Mouse (Mus musculus): ENCODE measurements around the gene Cracr2b. TPM values are rescaled to one million over a fixed set of nuclear protein-coding genes. Genes with fewer than 3 reads are reported as not detected.

Gene Cracr2b
- polyA plus RNA-seq, 1 experiment from 2014 or later = 12.7 TPM

DNA sequence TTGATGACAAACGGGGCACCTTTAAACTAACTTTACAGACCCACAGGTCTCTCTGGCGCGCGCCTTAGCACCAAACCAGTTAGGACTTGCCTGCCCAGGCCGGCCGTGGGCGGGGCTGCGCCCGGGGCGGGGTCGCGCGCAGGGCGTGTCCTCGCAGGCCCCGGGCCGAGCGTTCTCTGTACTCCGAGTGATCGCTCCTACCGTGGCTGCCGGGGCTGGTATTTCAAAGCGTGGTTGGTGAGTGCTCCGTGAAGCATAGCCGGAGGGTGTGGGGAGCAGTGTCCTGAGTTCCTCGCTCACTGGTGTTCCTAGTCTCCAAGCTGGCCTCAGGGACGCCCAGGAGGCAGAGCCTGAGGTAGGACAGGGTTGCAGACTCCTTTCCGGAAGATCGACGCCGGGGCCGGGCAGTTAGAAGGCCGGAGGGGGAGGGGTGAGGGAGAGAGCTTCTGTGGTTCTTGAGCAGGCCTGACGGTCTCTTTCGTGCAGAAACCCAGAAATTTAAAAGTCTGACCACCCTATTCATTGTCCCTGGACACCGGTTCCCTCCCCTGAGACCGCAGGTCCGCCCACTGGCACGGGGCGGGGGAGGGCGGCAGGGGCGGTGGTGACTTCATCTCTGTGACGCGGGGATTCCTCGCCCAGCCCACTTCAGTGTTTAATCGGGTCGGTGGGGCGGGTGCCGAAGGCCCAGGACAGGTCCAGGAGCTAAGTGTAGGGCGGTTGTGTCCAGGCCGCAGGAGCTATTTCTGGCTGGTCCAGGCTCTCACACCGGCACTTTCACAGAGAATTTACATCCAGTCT, 6.5 kb downstream of the Cracr2b start, which contains the start of gene Cd151:
Cd151 (plus strand) TSS at position 163 of the 801 bp plus-strand sequence.
- H3K4me2 ChIP-seq (replicated peaks; ENCODE audit: low read depth) = peak within 1 kb of the TSS; percentile 80
- WGBS = 1% methylated on average over 47 of the region's 52 CpGs

DNA sequence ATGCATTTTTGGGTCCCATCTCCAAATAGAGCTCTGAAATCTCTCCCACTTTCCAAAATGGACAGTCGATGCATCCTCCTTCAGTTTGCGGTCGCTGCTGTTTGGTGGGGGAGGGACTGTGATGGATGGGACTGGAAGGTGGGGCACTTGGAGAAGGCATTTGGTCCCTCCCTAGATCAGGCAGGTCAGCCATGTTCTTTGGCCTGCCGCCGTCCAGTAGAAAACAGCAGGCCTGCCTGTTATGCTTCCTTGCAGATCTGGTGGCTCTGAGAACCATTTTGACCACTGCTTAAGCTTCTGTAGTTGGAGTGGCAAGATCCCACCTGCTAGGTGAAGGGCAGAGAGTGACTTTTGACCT, 7.2 kb downstream of the Cracr2b start:
- Histone ChIP-seq H3K9ac (ENCODE audit: low read depth, low read length) (peak overlapping the region; percentile 67), H3K4me3 (ENCODE audit: low read depth, low read length) (peak overlapping the region; percentile 66), H3K27ac (ENCODE audit: low read depth, low read length) (peak overlapping the region; percentile 73), H3K4me2 (replicated peaks; ENCODE audit: low read depth) (peak overlapping the region; percentile 80), H3K4me1 (replicated peaks; ENCODE audit: control insufficient read depth, insufficient read depth, low read length) (peaks cover 14% of the 10 kb centered on the region), H3K9me3 (ENCODE audit: control insufficient read depth) (no peaks in the 10 kb centered on the region), H3K36me3 (ENCODE audit: control insufficient read depth, insufficient read depth) (peaks cover 31% of the 10 kb centered on the region), H3K27me3 (replicated peaks; ENCODE audit: control insufficient read depth, insufficient read depth, low read length) (peaks cover 11% of the 10 kb centered on the region)
- ATAC-seq = peak; percentile 5; the same call in 1 of the 2 replicates
- TF ChIP-seq CTCF (IDR thresholded peaks at IDR 0.05; ENCODE audit: low read depth) = no peak
- WGBS = 10% methylated on average over 5 of the region's 5 CpGs

More for the DNA sequence above, 6.5 kb downstream of the Cracr2b start, which contains the start of gene Cd151:
- ATAC-seq = peak; percentile 70
- Histone ChIP-seq H3K27me3 (replicated peaks; ENCODE audit: control insufficient read depth, insufficient read depth, low read length) (peaks cover 11% of the 10 kb centered on the region), H3K4me1 (replicated peaks; ENCODE audit: control insufficient read depth, insufficient read depth, low read length) (peaks cover 14% of the 10 kb centered on the region), H3K9me3 (ENCODE audit: control insufficient read depth) (no peaks in the 10 kb centered on the region), H3K9ac (ENCODE audit: low read depth, low read length) (peak within 1 kb of the TSS; percentile 67), H3K27ac (ENCODE audit: low read depth, low read length) (peak within 1 kb of the TSS; percentile 73), H3K36me3 (ENCODE audit: control insufficient read depth, insufficient read depth) (peaks cover 26% of the 10 kb centered on the region), H3K4me3 (ENCODE audit: low read depth, low read length) (peak within 1 kb of the TSS; percentile 66)
- no peak for TF ChIP-seq CTCF (IDR thresholded peaks at IDR 0.05; ENCODE audit: low read depth)

DNA sequence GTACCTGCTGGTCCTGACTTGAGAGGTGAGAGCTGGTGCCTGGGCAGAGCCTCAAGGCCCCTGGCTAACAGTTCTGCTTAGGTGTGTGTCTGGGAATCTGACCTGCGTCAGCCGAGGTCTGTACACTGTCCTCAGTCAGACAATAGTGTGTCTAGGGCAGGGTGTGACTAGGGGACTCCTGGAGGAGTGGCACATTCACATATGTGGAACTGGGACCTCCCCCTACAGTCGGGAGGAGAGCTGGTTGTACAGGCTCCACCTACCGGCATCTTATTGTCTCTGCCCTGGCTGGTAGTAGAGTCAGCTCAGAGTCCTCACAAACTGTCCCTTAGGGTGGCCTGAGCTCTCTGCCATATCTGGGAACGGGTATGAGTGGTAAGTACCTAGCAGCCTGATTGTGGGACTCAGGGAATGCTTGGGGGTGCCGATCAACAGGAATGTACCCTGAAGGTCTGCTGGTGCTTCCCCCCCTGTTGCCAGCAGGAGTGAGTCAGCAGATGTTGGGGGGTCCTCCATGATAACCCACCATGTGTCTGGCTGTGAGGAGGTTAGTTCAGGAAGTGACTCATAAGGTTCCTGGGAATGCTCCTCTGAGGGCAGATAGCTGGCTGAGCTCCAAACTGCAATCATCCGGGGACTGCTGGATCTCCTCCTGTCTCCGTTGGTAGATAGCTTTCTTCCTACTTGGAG, 7.8 kb downstream of the Cracr2b start:
- H3K9me3 ChIP-seq (ENCODE audit: control insufficient read depth) = no peaks in the 10 kb centered on the region
- H3K4me3 ChIP-seq (ENCODE audit: low read depth, low read length) = peak overlapping the region; percentile 66
- H3K27ac ChIP-seq (ENCODE audit: low read depth, low read length) = peak overlapping the region; percentile 73
- 3% methylated on average over 8 of the region's 8 CpGs for WGBS
- H3K27me3 ChIP-seq (replicated peaks; ENCODE audit: control insufficient read depth, insufficient read depth, low read length) = peaks cover 11% of the 10 kb centered on the region
- peak overlapping the region; percentile 80 for H3K4me2 ChIP-seq (replicated peaks; ENCODE audit: low read depth)
- peaks cover 31% of the 10 kb centered on the region for H3K36me3 ChIP-seq (ENCODE audit: control insufficient read depth, insufficient read depth)
- ATAC-seq = peak; percentile 69
- peaks cover 14% of the 10 kb centered on the region for H3K4me1 ChIP-seq (replicated peaks; ENCODE audit: control insufficient read depth, insufficient read depth, low read length)
- peak; percentile 75 for TF ChIP-seq CTCF (IDR thresholded peaks at IDR 0.05; ENCODE audit: low read depth)
- H3K9ac ChIP-seq (ENCODE audit: low read depth, low read length) = peak overlapping the region; percentile 67

DNA sequence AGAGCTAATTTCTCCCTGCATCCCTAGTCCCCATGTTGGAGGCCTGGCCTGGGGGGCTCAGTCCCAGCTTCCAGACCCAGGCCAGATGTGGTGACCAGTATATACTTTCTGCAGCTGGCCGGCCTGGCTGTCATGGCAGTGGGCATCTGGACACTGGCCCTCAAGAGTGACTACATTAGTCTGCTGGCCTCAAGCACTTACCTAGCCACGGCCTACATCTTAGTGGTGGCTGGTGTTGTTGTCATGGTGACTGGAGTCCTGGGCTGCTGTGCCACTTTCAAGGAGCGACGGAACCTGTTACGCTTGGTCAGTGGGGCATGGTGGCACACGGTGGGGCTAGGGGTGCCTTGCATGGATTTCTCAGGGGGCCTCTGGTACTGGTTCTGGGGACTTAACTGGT, 8.5 kb downstream of the Cracr2b start:
- Histone ChIP-seq H3K27me3 (replicated peaks; ENCODE audit: control insufficient read depth, insufficient read depth, low read length) (peaks cover 8% of the 10 kb centered on the region), H3K4me2 (replicated peaks; ENCODE audit: low read depth) (peak overlapping the region; percentile 80), H3K36me3 (ENCODE audit: control insufficient read depth, insufficient read depth) (peaks cover 31% of the 10 kb centered on the region), H3K27ac (ENCODE audit: low read depth, low read length) (peak overlapping the region; percentile 73), H3K4me3 (ENCODE audit: low read depth, low read length) (peak overlapping the region; percentile 66; the same call in 1 of the 2 replicates), H3K9ac (ENCODE audit: low read depth, low read length) (peak overlapping the region; percentile 26; the same call in 1 of the 2 replicates), H3K9me3 (ENCODE audit: control insufficient read depth) (no peaks in the 10 kb centered on the region), H3K4me1 (replicated peaks; ENCODE audit: control insufficient read depth, insufficient read depth, low read length) (peaks cover 18% of the 10 kb centered on the region)
- WGBS = 83% methylated on average over 6 of the region's 6 CpGs
- ATAC-seq = no peak
- TF ChIP-seq CTCF (IDR thresholded peaks at IDR 0.05; ENCODE audit: low read depth) = no peak

DNA sequence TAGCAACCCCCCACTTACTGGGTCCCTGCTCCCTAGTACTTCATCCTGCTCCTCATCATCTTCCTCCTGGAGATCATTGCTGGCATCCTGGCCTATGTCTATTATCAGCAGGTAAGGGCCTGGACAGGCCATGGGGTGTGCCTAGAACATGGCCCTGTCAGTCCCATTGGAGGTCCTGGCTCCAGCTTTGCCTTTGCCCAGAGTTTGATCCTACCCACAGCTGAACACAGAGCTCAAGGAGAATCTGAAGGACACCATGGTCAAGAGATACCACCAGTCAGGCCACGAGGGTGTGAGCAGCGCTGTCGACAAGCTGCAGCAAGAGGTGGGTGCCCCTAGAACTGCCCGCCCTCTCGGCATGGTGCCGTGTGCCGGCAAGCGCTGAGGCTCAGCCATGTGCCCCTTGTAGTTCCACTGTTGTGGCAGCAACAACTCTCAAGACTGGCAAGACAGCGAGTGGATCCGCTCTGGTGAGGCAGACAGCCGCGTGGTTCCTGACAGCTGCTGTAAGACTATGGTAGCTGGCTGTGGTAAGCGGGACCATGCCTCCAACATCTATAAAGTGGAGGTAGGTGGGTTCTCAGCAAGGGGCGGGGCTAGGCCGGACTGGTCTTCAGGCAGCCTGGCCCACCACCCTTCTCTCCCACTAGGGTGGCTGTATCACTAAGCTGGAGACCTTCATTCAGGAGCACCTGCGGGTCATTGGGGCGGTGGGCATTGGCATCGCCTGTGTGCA, 9.2 kb downstream of the Cracr2b start:
- TF ChIP-seq CTCF (IDR thresholded peaks at IDR 0.05; ENCODE audit: low read depth) = no peak
- H3K4me3 ChIP-seq (ENCODE audit: low read depth, low read length) = no peak overlapping the region
- H3K36me3 ChIP-seq (ENCODE audit: control insufficient read depth, insufficient read depth) = peaks cover 31% of the 10 kb centered on the region
- H3K4me1 ChIP-seq (replicated peaks; ENCODE audit: control insufficient read depth, insufficient read depth, low read length) = peaks cover 20% of the 10 kb centered on the region
- 0 out of 2 replicates have a peak, but pooled peaks cover under 1% of the 10 kb centered on the region for H3K27me3 ChIP-seq (replicated peaks; ENCODE audit: control insufficient read depth, insufficient read depth, low read length)
- H3K9ac ChIP-seq (ENCODE audit: low read depth, low read length) = no peak overlapping the region
- peak overlapping the region; percentile 73; the same call in 1 of the 2 replicates for H3K27ac ChIP-seq (ENCODE audit: low read depth, low read length)
- H3K9me3 ChIP-seq (ENCODE audit: control insufficient read depth) = no peaks in the 10 kb centered on the region
- 93% methylated on average over 18 of the region's 18 CpGs for WGBS
- no peak for ATAC-seq
- H3K4me2 ChIP-seq (replicated peaks; ENCODE audit: low read depth) = no peak overlapping the region

DNA sequence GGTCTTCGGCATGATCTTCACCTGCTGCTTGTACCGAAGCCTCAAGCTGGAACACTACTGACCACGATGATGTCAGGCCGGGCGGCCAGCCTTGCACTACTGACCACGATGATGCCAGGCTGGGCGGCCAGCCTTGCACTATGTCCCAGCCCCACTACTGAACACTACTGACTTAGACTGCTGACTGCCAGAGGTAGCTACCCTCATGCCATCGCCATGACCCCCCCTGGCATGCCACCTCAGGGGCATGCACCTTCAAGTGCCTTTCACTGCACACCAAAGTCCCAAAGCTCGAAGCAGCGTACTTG, 9.7 kb downstream of the Cracr2b start:
- H3K27ac ChIP-seq (ENCODE audit: low read depth, low read length) = no peak overlapping the region
- no peak overlapping the region for H3K4me3 ChIP-seq (ENCODE audit: low read depth, low read length)
- H3K9ac ChIP-seq (ENCODE audit: low read depth, low read length) = no peak overlapping the region
- peaks cover 20% of the 10 kb centered on the region for H3K4me1 ChIP-seq (replicated peaks; ENCODE audit: control insufficient read depth, insufficient read depth, low read length)
- no peaks in the 10 kb centered on the region for H3K9me3 ChIP-seq (ENCODE audit: control insufficient read depth)
- no peak overlapping the region for H3K4me2 ChIP-seq (replicated peaks; ENCODE audit: low read depth)
- 88% methylated on average over 10 of the region's 10 CpGs for WGBS
- no peak for TF ChIP-seq CTCF (IDR thresholded peaks at IDR 0.05; ENCODE audit: low read depth)
- ATAC-seq = no peak
- H3K36me3 ChIP-seq (ENCODE audit: control insufficient read depth, insufficient read depth) = peaks cover 31% of the 10 kb centered on the region
- no peaks in the 10 kb centered on the region for H3K27me3 ChIP-seq (replicated peaks; ENCODE audit: control insufficient read depth, insufficient read depth, low read length)

All from intestine, postnatal 0 days (tissue).